Mouse (Mus musculus) B cell, adult (primary cell): ENCODE data around the gene Evi2. TPM values are rescaled to one million over a fixed set of nuclear protein-coding genes. Genes with fewer than 3 reads are reported as not detected.

Experiments used
- total RNA-seq: library from RNA; stranded (reverse); gene quantifications from 4 replicates; pipeline ENCODE4 v1.2.4, GENCODE M21; 2023; ENCODE audit not compliant: inconsistent age

Evi2 gene
- total RNA-seq = 5.7 to 9.6 TPM (median 8.0 TPM) in 4 replicates

DNA sequence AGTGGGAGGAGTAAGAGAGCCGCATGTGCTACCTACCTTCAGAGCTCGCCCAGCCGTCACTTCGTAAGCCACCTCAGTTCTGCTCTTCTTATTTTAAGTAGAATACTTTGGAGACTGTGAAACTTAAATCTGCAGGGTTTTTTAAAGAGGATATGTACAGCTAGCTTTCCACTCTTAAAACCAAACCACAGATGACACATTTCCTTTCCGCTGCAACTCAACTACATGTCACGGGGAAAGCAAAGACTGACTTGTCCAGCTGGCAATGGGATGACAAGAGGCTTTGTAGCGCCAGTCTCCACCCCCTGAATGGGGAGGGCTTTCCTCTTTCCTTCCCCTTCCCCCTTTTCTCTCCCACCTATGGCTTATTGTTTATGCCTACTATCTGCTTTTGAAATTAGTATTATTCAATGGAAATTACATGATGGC lies at the start of gene Evi2, which contains the start of gene Evi2a:
Evi2 (minus strand) TSS at position 257 of the 429 bp plus-strand sequence.
Evi2a (minus strand) TSS at position 277 of the 429 bp plus-strand sequence.

DNA sequence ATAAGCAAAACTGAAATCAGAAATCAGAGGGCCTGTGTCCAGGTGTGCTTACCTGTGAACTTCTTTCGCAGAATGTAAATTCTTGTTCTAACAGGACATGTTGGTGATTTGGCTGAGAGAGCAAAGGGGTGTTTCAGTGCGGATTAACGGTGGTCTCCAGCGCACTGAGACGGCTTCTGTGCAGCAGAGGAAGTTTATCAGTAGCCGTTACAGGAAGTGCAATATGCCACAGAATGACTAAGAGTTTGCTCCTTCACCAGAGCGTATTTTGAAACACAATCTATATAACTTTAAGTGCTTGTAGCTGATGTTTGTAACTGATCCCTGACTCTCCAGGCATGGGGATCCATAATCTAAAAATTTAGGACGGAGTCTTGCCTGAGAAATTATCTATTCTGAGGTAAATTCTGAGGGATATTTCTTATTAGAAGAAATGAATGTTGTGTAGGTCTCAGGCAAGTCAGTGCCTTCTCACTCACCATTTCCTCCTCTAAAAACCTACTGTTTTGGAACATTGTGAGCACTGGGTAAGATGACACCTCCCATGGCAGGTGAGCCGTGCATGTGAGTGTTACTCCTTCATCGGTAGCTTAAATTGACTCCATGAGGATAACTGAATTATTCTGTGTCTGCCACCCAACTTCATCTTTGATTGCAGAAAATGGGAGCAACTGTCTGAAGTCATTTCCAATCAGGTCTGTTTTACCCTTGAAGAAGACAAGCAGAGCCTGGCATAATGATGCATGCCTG lies 6.7 kb downstream of the Evi2 start, which contains the start of gene Evi2b:
Evi2b (minus strand) TSS at position 203 of the 750 bp plus-strand sequence.

DNA sequence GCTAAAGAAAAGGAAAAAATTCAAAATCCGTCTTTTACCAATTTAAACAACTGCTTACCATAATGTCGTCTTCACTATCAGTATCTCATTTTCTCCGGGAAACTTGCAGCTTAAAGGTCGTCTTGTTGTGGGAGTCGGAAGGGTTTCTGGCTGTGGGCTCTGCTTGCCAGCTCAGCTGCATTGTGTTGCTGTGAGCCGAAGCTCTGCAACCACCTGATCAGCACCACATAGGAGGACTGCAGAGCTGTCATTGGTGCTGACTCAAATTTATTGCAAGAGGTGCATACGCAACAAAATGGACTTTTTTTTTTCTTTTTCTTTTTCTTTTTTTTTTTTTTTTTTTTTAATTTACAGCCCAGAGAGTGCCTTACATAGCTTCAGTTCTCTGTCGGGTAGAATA lies 26.5 kb downstream of the Evi2 start, which contains the start of gene Omg:
Omg (minus strand) TSS at position 240 of the 400 bp plus-strand sequence.

Other genes with a start within 250 kb of the Evi2 start
- 1.5 to 3.8 TPM (median 2.8 TPM) in 4 replicates for gene Gm9964, start 233.7 kb downstream of the Evi2 start, total RNA-seq
- 24.6 to 37.2 TPM (median 30.0 TPM) in 4 replicates for gene Nf1, start 190.9 kb downstream of the Evi2 start, total RNA-seq
- gene Omg, start 26.5 kb downstream of the Evi2 start, total RNA-seq = 0.51 to 0.64 TPM in 2 of 4 replicates, not detected in the others
- gene Evi2b, start 6.8 kb downstream of the Evi2 start, total RNA-seq = 132 to 160 TPM (median 159 TPM) in 4 replicates
- 56.1 to 75.4 TPM (median 65.3 TPM) in 4 replicates for gene Evi2a, start within 50 bp of the Evi2 start, total RNA-seq
- 0.58 to 1.4 TPM (median 1.0 TPM) in 4 replicates for gene Rab11fip4, start 60.6 kb upstream of the Evi2 start, total RNA-seq